Mouse (Mus musculus) cerebellum, adult 2 months (tissue): ENCODE measurements around the gene Irf2bp1.

ENCODE experiments used
- CTCF ChIP-seq: fragments of 200-500 bp; IDR thresholded peaks from 2 replicates; pipeline ENCODE4 v1.5.1; 2011; ENCODE audit warnings: low read depth, mild to moderate bottlenecking, control low read depth, low read length, moderate library complexity, borderline replicate concordance; ENCODE audit not compliant: insufficient read depth
- POLR2A ChIP-seq: fragments of 200-500 bp; IDR thresholded peaks from 2 replicates; pipeline ENCODE4 v1.6.1; 2011; ENCODE audit warnings: low read length, control low read depth, borderline replicate concordance; ENCODE audit not compliant: insufficient read depth

- TF ChIP-seq POLR2A: no peak
- no peak for TF ChIP-seq CTCF
Measured at GRCm38 (mm10) chr7:19044616-19045015, 40.8 kb downstream of the Irf2bp1 start.
